Mouse (Mus musculus): ENCODE data around the gene Pknox2.

Gene Pknox2

DNA sequence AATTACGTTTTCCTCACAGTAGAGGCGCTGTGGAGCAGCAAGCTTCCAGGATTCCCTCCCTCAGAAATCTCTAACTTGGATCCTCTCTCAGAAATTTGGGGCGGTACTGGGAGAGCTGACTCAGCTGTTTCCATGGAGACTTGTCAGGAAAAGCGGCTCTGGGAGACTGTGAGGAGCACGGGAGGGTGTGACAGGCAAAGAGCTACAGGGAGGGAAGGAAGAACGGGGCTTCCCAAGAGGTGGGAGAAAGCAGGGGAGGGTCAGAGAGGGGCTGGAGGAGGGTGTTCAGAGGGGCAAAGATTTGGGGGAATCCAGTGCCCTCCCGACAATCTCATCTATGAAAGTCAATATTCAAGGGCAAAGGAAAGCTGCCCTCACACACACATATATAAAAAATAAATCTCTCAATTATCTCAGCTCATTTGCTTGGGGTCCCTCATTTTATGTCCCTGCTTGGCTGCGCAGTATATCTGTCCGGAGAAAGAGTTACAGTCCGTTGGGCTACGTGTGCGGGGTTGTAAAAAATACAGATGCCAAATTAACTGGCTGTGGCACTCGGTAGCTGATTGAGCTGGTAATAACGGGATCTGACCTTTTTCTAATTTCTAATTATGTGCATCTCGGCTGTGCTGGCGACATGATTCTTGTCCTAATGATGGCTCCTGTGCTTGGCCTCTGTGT, 213.3 kb downstream of the Pknox2 start:
- DNase-seq, result peak; percentile 39 to 68

DNA sequence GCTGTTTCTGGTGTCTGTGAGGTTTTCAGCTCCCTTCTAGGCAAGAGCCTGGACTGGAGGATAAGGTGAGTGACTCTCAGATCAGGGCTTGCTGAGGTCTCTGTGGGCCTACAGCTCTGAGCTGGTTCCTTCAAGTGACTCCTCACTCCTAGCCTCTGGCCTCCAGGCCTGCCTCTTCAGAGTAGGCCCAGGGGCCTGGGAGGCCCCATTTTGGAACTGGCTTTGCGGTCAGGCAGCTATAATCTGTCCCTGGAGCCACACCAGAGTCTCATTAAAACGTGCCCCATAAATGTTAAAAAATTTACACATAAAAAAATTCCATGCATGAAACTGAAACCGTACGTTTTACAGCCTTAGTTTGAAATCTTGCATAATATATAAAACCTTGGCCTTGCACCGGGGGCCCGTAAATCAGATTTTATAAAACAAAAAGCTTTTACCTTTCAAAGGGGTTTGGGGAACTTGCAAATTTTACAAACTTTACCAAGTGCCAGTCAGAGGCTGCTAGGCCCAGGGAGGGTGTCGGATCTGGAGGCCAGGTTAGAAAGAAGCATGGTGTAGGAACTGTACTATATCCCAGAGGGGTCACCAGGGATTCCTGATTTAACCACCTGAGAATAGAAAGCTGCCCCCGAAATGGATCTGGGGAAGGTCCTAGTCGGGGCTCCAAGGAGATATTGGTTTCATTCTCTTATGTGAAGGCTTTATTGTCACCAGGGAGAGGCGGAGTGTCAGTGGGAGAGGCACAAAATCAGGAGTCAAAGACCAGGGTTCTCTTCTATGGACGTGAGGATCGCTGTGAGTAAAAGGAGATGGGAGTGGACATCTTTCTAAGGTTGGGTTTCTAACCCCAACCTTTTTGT, 214.0 kb downstream of the Pknox2 start:
- no peak for DNase-seq

DNA sequence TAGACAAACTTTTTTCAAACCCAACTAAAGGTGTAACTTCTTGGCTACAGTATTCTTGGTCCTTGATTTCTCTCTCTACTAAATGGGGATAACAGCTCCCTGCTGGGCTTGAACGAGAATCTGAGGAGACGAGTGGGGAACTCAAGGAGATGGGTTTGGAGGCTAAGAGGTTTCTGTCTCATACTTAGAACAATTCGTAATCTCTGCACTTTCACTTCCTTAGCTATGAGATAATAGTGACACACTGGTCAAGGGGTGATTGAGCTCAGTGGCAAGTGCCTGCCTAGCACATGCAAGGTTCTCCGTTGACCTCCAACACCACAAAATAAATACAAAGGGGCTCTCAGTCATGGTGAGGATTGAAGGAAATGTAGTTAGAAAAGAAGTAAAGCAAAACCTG, 215.6 kb downstream of the Pknox2 start:
- DNase-seq, result no peak

DNA sequence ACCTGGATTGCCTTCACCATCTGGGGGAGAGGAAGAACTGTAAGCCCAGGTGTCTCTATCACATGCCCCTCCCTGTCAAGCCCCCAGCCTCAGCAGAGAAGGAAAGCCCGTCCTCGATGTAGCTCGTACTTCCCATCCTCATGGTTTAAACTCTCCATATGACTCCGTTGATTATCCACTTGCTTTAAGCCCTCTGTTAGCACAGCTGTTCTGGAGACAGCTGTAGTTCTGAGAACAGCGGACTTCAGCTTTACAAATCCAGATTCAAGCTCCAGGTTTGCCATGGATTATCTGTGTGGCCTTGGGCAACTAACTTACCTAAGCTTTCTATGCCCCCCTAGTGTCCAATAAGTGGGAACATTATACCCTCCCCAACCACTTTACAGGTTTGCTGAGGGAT, 223.5 kb downstream of the Pknox2 start:
- DNase-seq, result no peak

DNA sequence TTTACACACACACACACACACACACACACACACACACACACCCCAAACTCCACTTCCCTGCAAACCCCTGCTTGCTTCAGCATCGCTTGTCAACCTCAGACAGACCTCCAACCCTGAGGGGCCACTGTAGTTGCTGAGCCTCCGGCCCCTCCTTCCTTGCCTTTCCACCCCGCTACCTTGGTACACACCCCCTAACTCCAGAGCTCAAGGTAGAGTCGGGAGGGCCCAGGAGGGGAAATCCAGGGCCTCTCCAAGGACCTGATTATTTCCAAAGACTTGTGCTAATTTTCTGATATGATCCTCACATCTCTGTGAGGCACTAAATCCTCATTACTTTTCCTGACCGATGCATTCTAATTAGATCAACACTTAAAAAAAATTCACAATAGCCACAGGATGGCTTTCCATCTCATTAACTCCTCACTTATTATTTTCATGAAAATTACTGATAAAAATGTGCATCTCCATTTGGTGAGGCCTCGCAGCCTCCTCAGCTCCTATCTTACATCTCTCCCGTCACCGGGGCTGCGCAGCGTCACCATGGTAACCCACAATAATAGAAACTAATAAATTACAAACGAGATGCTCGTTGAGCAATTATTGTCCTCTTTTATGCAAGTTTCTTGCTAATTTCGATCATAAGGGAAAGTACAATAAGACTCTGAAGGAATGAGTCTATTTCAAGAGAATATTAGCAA, 225.3 kb downstream of the Pknox2 start:
- no peak for DNase-seq

DNA sequence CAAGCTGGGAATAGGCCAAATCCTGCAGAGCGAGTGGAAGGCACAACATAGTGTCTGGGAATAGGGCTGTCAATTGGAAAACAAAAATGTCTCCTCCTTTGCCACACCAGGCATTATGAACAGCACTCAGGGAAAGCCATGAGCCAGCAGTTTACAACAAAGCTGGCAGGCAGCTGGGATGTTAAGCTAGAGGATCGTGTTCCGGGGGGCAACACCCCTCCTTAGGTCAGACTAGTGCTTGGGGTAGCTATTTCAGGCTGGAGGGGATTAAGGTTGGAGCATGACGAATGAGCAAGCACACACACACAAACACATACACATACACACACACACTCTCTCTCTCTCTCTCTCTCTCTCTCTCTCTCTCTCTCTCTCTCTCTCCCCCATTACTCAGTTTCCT, 227.7 kb downstream of the Pknox2 start:
- no peak for DNase-seq

DNA sequence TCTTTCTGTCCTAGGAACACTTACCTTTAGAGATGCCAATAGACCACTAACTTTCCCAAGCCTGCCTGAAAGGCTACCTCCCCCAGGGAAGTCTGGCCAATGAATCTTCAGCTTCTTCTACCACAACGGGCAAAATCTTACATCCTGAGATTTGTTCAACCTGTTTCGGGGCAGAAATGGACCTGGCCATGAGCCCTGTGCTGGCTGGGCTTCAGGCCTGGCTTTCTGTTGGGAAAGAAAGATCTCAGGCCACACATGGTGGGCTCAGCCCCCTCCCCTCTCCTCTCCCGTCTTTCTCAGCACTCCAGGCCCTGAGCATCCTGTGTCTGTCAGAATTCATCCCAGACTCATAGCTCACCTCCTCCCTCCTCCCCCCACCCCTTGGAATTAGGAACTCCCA, 228.6 kb downstream of the Pknox2 start:
- DNase-seq, result no peak

DNA sequence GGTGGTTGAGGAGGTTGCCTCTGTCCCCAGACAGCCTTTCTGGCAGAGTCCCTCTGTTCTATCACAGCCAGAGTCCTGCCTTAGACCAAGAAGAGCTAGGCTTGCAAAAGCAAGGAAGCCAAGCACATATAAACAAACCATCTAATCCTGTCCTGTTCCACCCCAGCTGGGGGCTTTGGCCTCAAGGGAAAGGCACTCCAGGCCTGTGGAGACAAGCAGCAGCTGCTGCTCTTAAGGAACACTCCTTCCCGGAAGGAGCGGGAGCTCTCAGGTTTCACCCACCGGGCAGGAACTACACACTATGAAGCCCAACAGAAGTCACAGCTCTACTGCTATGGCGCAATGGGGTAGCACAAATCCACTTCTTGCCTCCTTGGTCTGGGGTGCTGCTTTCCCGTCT, 230.3 kb downstream of the Pknox2 start:
- peak; percentile 44 to 66 for DNase-seq

DNA sequence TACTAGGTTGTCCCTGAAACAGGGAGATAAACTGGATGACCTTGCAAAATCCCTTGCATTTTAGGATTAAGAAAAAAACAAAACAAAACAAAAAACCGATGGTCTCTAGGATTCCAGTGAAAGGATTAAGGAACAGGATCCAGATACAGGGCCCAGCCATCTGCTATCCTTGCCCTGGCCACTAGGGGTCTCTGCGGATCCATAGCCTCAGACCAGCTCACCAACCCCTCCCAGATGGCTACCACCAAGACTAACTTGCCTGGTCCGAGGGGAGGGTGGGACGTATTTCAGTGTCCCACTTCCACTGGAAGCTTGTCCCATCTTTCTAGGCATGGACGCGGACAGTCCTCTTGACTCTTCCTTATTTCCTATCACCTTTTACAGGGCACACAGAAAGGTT, 230.8 kb downstream of the Pknox2 start:
- DNase-seq, result peak; percentile 63 to 69

DNA sequence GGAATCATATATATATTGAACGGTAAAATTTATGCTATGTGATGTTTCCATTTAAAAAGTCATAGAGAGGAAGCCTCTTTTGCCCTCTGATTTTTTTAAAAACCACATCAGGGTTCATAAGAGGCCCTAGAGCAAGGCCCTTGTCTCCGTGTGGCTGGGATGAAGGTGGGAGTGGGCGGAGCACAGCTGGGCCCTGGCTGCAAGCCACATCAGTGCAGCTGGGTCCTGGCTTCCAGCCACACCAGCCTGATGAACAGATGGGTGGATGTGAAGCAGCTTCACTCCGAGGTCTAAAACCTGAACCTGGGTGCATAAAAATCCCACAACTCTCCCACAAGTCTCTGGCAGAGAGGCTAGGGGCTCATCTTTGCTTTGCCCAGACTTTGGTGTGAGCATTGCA, 241.8 kb downstream of the Pknox2 start:
- peak in 1 of 2 experiments; percentile 15 for DNase-seq

DNA sequence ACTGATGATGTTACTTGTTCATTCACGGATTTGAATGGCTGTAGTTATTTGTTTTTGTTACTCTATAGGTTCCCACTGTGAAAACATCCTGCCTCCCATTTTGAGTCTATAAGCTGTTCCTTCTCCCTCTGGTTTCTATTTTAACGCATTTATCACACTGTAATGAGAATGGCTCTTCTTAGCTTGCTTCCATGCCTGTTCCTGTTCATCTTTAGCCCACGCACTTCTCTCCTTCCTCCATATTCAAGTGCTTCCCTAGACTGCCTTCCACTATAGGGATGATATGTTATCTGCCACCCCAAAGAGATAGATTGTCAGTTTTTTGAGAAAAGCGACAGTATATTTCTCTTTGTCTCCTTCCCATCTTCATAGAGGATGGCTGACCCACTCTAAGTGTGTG, 246.7 kb downstream of the Pknox2 start:
- no peak for DNase-seq

DNA sequence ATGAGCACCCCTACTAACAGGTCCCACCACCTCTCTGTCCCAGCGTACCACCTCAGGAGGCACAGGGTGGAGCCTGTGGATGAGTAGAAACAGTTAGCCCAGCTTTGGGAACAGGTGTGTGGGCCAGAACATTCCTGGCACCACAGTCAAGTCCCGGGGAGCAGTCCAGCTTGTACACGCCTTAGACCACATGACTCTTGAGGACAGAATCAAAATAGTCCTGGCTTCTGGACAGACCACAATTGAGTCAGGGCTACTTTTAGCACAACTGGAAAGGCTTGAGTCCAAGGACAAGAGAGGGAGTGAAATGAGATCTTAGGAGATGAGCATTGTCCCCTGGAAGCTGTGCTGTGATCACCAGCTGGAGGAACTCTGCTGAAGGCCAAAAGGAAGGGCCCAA, 248.6 kb downstream of the Pknox2 start:
- DNase-seq, result peak; percentile 35 to 48

DNA sequence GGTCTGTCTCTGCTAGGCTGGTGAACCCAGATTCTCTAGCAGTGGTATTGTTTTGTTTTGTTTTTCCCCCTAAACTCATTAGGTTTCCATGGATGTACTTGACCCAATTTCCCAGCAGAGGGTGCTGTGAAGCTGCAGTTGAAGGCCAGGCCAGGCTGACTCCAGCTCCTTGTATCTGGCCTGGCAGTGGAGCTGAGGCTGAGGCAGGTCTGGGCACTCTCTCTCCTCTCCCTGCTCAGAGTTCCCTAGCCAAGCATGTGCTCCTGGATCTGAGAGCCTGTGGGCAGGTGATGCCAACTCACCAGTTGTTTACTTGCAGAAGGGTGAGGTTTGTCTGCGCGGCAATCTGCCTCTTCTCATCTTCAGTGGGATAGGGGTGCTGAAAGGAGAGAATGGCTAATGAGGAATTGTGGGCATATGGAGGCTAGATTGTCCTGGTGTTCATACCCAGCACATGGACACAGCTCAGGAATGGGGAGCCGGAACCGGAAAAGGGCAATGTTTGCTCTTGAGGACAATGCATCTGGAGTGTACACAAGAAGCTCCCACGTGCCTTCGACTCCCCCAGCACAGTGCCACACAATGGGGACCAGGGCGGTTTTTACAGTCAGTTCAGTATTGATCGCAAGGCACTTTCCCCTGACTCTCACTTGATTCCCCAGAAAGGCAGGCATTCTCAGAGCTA, 252.1 kb downstream of the Pknox2 start:
- peak; percentile 25 to 47 for DNase-seq

DNA sequence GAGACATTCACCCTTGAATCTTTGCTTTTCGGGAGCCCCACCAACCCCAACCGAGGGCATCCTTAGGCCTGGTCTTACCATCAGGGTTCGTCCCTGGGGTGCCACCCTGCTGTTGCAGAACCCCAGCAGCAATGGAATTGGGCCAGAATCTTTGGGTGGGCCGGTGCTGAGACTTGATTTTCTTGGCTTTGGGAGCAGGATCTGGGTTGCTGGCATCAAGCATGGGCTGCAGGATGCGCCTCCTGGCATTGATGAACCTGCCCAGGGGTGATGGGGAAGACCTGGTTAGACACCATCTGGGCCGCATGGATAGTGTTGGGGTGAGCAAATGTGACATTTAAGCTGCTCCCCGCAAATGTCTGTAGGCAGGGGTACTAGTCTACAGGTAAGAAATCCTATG, 253.0 kb downstream of the Pknox2 start:
- DNase-seq, result no peak

DNA sequence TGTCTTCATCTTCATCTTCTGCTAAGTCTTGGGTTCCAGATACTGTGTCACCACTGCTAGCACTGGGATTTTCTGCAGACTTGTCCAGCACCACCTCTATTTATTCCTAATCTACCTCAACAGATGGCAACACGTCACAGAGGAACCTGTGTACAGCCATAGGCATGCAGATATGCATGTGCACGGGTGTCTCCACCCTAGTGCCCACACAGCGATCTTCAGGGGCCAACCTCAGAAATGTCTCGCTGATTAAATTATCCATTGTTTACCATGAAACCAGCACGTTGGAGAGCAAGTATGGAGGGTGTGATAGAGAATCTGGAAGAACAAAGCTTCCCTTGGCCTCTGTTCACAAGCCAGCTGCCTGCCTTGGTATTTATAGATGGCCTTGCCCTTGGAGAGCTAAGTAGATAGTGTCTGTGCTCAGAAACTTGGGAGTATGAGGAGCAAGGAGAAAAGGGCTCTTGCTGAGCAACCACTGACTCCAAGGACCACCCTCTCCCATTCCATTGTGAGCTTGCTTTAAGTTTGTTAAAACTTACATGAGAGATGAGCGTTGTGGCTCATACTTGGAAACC, 253.7 kb downstream of the Pknox2 start:
- no peak for DNase-seq

DNA sequence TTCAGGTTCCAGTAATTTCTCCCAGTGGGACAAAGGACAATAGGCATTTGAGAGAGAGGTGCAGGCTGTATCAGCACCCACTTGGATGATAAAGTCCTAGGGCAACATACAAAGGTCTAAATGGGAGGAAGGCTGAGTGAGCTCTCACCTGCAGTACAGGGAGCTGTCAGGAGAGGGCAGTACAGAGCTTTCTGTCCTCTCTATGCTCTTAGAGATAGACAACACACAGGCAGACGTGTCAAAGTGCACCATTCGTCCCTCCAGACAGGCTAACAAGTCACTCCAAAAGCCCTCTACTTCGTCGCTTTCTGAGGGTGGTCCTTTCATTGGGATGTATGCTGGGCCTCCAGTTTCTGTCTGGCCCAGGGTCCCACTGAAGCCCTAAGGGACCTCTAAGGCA, 256.7 kb downstream of the Pknox2 start:
- peak in 1 of 2 experiments; percentile 13 for DNase-seq

DNA sequence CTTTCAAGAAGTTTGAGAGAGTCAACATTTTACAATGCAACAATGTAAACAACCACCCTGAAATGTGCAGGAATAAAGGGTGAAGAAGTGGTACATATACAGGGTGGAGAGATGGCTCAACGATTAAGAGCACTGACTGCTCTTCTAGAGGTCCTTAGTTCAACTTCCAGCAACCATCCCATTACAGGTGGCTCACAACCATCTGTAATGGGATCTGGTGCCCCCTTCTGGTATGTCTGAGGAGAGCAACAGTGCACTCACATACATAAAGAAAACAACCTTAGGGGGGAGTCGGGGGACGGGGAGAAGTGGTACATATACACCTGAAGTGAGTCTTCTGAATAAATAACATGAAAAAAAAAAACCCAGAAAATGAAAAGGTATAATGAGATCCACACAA, 262.0 kb downstream of the Pknox2 start:
- DNase-seq, result peak in 1 of 2 experiments; percentile 10

DNA sequence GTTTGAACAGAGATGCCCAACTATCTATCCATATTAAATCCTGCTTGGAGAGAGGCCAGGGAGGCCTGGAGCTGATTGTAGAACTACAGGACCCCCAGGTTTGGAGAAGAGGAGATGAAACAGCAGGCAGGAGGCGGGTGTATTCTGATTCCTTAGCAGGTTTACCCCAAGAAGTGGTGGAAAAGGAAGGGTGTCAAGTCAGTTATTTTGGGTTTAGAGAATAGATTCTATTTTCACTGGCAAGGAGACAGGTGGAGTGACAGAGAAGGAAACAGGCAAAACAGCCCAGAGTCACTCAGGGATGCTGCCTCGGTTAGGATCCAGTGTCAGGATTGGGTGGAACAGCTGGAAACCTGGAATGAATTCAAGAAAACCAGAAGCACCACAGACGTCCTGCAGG, 263.6 kb downstream of the Pknox2 start:
- no peak for DNase-seq

DNA sequence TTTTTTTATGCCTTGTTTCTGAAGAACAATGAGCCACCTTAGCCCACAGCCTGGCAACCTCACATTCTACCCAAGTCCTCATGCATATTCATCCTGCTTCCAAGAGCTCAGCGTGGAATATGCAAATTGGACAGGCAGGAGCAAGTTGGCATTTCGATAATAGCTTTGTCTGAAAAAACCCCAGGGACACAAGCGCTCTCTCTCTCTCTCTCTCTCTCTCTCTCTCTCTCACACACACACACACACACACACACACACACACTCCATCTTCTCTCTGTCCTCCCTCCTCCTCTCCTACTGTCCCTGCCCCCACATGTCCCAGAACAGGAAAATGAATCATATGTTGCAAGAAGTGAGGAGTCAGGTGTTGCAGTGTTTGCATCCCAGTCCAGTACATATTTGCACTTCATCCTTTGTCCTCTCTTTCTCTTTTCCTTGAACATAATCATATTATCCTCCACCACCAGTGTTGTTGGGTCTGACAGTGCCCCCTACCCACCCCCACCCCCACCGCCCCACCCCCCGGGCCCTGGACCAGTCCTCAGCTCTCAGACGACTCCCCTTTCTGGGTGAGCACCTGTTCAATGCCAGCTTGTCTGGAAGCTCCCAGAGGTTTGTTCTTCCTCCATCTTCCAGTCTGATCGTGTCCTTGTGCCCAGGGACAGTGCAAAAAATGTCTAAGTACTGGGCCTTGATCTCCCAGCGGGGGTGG, 265.0 kb downstream of the Pknox2 start:
- no peak for DNase-seq

DNA sequence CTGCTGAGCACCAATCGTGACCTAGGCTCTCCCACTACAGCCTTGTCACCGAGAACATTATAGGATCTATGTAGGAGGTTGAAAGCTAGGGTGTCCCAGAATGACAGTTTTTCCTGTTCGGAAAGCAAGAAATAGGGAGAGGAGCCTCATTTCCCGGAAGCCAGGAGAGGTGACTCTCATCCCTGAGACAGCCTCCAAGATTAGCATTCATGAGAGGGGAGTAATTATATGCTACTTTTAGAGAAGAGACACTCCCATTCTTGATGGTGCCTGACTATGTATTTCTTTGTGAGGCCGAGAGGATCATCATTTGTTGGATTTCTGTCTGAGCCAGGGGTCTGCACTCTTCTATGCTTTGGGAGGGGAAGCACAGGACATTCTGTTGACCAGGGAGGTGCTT, 265.6 kb downstream of the Pknox2 start:
- DNase-seq, result no peak

DNA sequence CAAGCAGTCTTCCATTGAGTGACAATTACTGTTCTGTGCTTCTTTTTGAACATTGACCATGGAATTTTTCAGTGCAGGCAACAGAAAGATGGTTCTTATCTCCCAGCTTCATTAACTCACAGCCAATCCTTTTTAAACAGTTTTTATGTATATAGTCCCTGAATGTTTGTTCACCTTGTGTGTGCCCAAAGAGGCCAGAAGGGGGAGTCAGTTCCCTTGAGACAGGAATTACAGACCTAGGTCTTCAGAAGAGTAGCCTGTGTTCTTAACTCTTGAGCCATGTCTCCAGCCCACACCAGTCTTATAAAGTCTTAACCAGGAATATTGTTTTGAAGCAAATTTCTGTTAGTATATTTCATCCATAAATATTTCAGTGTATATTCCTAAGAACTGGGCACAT, 270.4 kb downstream of the Pknox2 start:
- no peak for DNase-seq

DNA sequence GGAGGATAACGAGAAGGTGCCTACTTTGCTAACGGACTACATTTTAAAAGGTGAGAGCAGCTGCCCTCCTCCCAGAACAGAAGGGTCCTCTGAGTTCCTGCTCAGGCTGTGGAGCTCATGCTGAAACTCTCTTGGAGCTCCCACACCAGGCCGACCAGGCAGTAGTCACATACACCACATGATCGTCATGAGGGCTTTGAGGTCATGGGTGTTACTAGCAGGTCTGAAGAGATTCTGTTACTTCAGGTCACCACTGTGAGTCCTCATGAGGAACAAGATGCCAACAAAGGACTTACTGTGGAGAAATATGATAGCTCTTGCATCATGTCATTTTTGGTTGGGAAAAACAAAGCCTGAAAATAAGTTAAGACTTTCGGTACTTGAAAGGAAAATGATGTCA, 270.9 kb downstream of the Pknox2 start:
- no peak for DNase-seq
